Mouse (Mus musculus) CH12F3 (cell line): Measurements from ENCODE around the gene Rhoq.

ENCODE experiments used
- in situ Hi-C: fragments of 300-500 bp; cut with MboI; formaldehyde crosslinking; loops from 2 replicates; pipeline ENCODE4 v1.14.3; 2020; ENCODE audit warnings: low sequenced_read_pairs

Gene Rhoq

DNA sequence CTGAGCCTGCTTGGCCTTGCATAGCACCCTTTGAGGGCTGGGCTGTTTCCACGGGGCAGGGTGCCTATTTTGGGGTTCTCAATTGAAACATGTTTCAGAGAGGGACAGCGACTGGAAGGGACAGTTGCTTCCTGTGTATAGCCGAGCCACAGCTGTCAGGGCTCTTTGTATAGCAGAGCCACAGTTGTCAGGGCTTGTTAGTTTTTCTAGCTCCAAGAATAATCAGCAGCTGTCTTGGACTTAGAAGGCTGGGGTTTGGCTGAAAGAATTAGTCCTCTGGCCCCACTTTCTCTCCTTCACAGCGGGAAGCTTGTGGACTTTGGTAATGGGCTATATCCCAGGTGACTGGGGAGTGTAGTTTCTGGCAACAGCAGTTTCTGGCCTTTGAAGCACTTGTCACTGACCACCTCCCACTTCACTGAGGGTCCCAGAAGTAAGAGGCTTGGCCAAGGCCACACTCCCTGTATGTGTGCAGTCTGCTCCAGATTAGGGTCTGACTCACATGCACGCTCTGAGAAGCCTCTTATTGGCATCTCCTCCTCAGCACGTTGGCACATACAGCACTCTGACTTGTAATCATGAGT, 25.8 kb downstream of the Rhoq start:
- in situ Hi-C loops = no loop called here

DNA sequence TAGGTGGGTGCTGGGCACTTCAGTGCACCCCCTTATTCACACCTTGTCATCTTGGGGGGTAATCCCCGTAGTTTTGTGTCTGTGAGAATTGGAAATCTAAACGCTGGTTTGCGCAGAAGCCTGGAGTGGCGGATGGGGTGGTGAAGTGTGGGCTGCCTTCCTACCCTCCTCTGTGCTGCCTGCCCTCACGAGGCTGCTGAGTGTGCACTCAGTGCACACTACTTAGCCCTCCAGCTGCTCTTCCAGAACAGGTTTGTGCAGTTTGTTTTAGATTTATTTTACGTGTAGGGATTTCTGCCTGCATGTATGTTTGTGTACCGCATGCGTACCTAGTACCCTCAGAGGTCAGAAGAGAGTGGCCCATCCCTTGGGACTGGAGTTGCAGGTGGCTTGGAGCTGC, 28.4 kb downstream of the Rhoq start:
- in situ Hi-C loops = no loop called here

GRCm38 (mm10) chr17:86997323-86997722, 34.4 kb downstream of the Rhoq start:
- in situ Hi-C loops = no loop called here

- in situ Hi-C loops = no loop called here
These were observed 46.1 kb downstream of the Rhoq start for GRCm38 (mm10) chr17:87008950-87009349.

DNA sequence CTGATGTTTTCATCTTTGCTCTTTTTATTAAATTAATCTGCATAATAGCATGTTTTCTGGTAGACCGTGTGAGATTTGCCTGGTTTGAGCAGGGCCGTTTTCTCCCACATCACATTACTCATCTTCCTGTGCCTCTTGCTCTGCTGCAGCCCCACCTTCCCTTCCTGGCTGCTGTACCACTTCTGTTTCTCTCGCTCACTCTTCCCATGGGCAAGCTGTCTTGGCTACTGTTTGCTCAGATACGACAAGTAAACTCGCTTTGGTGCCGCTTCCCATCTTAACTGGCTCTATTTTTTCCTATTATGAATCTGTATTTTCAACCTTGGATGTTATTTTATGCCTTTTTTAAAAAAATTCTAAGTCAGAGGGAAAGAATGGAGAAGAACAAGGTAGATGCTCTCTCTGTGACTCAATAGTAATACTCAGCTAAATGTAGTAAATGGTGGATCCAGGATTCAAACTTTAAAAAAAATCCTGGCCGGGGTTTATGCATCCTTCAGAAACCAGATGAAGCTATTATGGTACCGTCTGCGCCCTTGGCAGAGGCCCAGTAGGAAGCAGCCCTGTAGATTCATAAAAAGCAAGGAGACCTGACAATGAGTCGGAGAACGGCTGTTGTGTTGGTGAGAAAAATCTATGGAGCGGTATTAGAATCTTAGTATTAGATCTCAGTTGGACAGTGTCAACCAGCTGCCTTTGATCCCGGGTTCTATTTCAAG, 48.6 kb downstream of the Rhoq start:
- in situ Hi-C loops = no loop called here

- in situ Hi-C loops = no loop called here
These were observed 56.8 kb downstream of the Rhoq start for GRCm38 (mm10) chr17:87019692-87020091.

- in situ Hi-C loops = loop anchor here (25.0 kb wide), 1 partner anchor 538 kb away; no protein-coding TSS in a partner anchor
These were observed 61.8 kb downstream of the Rhoq start for GRCm38 (mm10) chr17:87024491-87025242.

GRCm38 (mm10) chr17:87025269-87025949, 62.5 kb downstream of the Rhoq start, which contains the start of the genes Pigf and Cript:
Gene Pigf (minus strand): TSS chr17:87025406.
Gene Cript (plus strand): TSS chr17:87025550.
- in situ Hi-C loops = loop anchor here (25.0 kb wide), 1 partner anchor 537 kb away; no protein-coding TSS in a partner anchor

- in situ Hi-C loops = loop anchor here (25.0 kb wide), 1 partner anchor 526 kb away; no protein-coding TSS in a partner anchor
These were observed 73.5 kb downstream of the Rhoq start for GRCm38 (mm10) chr17:87036141-87037073.

DNA sequence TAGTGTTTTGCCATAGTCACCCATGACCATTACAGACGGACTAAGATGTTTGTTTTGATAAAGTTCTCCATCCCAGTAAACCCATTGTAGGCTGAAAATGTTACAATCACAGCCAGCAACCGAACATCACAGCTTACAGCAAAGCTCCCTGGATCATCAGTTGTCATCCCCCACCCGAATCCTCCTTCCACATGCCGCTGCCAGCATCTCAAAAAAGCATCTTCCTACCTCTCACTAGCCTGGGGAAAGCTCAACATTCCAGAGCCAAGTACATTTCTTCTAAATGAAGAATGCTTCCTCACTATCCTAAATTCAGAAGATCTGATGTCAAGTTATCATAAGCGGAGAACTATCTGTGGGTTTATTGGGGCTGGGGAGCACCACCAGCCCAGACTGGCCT, 75.6 kb downstream of the Rhoq start:
- in situ Hi-C loops = loop anchor here (25.0 kb wide), 1 partner anchor 524 kb away; no protein-coding TSS in a partner anchor

GRCm38 (mm10) chr17:87041739-87042138, 78.9 kb downstream of the Rhoq start:
- in situ Hi-C loops = loop anchor here (5.0 to 25.0 kb wide), 3 partner anchors 127 to 521 kb away; partner anchors contain the start of gene Tmem247

GRCm38 (mm10) chr17:87044364-87044763, 81.5 kb downstream of the Rhoq start:
- in situ Hi-C loops = loop anchor here (5.0 to 25.0 kb wide), 3 partner anchors 130 to 518 kb away; partner anchors contain the start of gene Tmem247

DNA sequence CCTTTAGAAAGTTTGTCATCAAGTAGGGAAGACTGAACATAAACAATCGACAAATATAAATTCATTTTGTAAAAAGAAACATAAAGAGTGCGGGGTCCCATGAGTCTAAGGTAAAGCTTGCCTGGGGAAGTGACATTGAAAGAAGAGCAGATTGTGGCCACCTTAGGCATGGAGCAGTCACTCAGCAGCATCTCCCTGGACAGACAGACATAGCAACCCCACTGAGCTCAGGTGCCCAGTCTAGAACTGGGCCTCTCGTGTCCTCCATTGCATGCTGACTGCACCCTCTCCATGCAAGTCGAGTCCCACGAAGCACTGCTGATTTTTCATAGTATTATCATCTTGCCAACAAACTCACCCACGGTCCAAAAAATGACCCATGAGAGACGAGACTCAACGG, 81.9 kb downstream of the Rhoq start:
- in situ Hi-C loops = loop anchor here (5.0 to 25.0 kb wide), 3 partner anchors 130 to 518 kb away; partner anchors contain the start of gene Tmem247
